Mouse (Mus musculus): ENCODE measurements around the gene Cxcl3.

- TF ChIP-seq CTCF (conservative IDR thresholded peaks at IDR 0.05 in 1 of 2, IDR thresholded peaks at IDR 0.05 in 1 of 2; ENCODE audit: low read depth in 2 of 2, low read length in 2 of 2) (no peak), MEF2A (IDR thresholded peaks at IDR 0.05; ENCODE audit: borderline replicate concordance, low read depth, low read length) (no peak), MAX (IDR thresholded peaks at IDR 0.05; ENCODE audit: low read length) (no peak), NRF1 (IDR thresholded peaks at IDR 0.05; ENCODE audit: low read depth, low read length) (no peak), EP300 (IDR thresholded peaks at IDR 0.05; ENCODE audit: low read length) (no peak), BHLHE40 (IDR thresholded peaks at IDR 0.05; ENCODE audit: low read depth, low read length) (no peak)
Measured at GRCm38 (mm10) chr5:90759077-90760065, 26.5 kb upstream of the Cxcl3 start, which contains the start of gene Cxcl5.
